Mouse (Mus musculus) gastrocnemius, adult 2 months (tissue): ENCODE results near the gene Tgoln1. TPM values are rescaled to one million over a fixed set of nuclear protein-coding genes. Genes with fewer than 3 reads are reported as not detected.
A peak's percentile ranks its signal among the peaks of the same experiment; 100 is the strongest.

Source experiments
- DNase-seq: peaks from one replicate; pipeline ENCODE4 v3.0.0; 2022
- H3K27ac ChIP-seq: fragments of 200-600 bp; 2 replicates; pipeline ENCODE4 v1.8.1; 2022; ENCODE audit warnings: mild to moderate bottlenecking
- H3K4me3 ChIP-seq: fragments of 200-600 bp; 2 replicates; pipeline ENCODE4 v1.8.1; 2022; ENCODE audit warnings: mild to moderate bottlenecking, moderate library complexity
- CTCF ChIP-seq: fragments of 200-600 bp; IDR thresholded peaks from 2 replicates; pipeline ENCODE4 v1.8.1; 2022; ENCODE audit warnings: antibody characterized with exemption, mild to moderate bottlenecking, moderate library complexity
- intact Hi-C: fragments of 180-260 bp; cut with DNase I; formaldehyde crosslinking; loops from one replicate; pipeline ENCODE4 v1.15.1; 2025
- long read RNA-seq, 2 experiments: library from polyadenylated mRNA; stranded (forward); transcript quantifications; one replicate each; pipeline ENCODE4 v2.0.0; 2021
- total RNA-seq, 2 experiments: library from RNA; stranded (reverse); gene quantifications; 2 replicates each; pipeline ENCODE4 v1.2.3; 2021

Gene Tgoln1
- 10 to 100 TPM; 23.2 to 29.0 TPM for total RNA-seq
- long read RNA-seq, experiment 1, full-length matches to known transcripts = 42 of 47 reads
- long read RNA-seq, experiment 1, partial matches to known transcripts = 1 of 47 reads
- long read RNA-seq, experiment 1, other reads (novel, unspliced or antisense) = 4 of 47 reads
- long read RNA-seq, experiment 2, full-length matches to known transcripts = 28 of 33 reads
- long read RNA-seq, experiment 2, partial matches to known transcripts = 0 of 33 reads
- long read RNA-seq, experiment 2, other reads (novel, unspliced or antisense) = 5 of 33 reads

DNA sequence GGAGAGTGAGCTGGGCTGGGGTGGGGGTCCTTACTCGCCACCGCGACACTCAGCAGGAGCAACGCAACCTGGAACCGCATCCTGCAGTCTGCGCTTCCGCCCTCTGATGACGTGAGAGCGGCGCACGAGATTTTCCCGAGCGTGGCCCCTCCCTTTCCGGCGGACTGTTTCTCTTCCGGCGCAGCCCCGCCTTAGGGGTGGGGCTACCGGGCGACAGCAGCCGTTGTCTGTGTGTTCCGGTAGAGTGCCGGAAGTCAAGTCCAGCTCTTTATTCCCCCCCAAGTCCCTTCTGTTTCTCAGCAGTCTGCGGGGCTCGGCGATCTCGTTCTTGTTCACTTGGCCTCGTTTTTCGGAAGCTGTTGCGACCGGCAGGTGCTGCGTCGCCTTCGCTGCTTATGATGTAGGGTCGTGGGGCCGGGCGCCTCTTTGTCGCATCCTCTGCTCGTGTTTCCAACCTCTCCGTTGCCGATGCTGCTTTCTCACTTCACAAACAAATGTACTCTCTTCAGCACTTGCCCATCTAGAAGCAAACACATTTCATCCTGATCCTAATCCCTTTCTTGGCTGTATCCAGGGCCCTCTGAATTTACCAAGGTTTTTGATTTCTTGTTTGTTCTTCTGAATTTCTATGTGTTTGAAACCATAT is at the start of gene Tgoln1:
TSS of gene Tgoln1 (minus strand) at position 358 of the 646 bp plus-strand sequence.
- intact Hi-C loops = no loop called here
- H3K27ac ChIP-seq = peak within 1 kb of the TSS; percentile 98
- TF ChIP-seq CTCF = no peak
- DNase-seq = peak; percentile 96
- peak within 1 kb of the TSS; percentile 76 for H3K4me3 ChIP-seq

DNA sequence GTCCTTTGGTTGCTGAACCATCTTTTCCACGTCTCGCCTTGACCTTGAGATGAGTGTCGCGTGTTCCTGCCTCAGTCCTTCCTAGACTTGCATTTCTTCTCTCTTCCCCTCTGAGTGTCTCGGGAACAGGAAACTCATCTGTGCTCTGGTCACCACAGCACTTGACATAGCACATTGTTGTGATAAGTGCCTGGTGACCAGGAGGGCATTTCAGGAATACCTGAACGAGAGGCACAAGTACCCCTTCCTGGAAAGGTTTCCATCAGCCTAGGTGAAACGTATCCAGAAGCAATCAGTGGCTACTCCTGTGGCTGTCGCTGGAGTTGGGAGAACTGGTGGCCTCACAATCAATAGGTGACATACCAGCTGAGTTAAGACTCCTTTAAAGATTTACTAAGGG is 47.5 kb upstream of the Tgoln1 start:
- no peak overlapping the region for H3K27ac ChIP-seq
- intact Hi-C loops = no loop called here
- DNase-seq = no peak
- H3K4me3 ChIP-seq = no peak overlapping the region
- no peak for TF ChIP-seq CTCF

DNA sequence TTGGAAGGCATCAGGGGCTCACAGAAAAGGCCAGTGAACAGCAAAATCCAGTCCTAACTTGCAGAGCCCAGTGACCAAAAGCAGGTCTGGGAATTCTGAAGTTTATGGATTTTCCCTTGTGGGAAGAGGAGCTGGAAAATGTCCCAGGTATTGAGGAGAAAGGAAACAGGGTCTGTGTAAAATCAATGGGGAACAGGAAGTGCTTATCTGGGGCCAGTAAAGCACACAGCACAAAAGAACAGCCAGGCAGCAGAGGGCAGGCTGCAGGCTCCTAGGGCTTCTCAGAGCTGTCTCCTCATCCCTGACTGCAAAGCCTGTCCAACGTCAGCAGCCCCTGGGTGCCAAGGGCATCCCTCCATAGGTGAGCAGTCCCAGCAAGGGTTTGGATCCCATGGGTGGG is 46.2 kb upstream of the Tgoln1 start:
- 0 out of 2 replicates have a peak overlapping the region, but pooled peaks have one; percentile 11 for H3K4me3 ChIP-seq
- peak overlapping the region; percentile 51 for H3K27ac ChIP-seq
- TF ChIP-seq CTCF = peak; percentile 23; the same call in 1 of the 2 replicates
- intact Hi-C loops = no loop called here
- no peak for DNase-seq

DNA sequence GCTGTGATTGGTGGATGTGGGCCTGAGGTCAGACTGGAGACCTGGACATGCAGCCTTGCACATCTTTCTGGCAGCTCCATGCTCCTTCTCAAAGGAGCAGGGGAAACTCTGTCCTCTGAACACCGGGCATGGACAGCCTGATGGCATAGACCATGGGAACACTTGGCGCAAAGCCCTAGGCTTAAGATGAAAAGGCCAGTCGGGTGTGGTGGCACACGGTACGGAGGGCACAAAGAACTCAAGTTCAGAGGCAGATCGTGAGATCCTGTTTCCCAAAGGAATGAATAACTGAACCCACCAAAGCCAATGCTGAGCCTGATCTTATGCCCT is 43.6 kb upstream of the Tgoln1 start:
- Histone ChIP-seq H3K4me3 (no peak overlapping the region), H3K27ac (peak overlapping the region; percentile 59)
- no peak for TF ChIP-seq CTCF
- DNase-seq = no peak
- intact Hi-C loops = no loop called here

DNA sequence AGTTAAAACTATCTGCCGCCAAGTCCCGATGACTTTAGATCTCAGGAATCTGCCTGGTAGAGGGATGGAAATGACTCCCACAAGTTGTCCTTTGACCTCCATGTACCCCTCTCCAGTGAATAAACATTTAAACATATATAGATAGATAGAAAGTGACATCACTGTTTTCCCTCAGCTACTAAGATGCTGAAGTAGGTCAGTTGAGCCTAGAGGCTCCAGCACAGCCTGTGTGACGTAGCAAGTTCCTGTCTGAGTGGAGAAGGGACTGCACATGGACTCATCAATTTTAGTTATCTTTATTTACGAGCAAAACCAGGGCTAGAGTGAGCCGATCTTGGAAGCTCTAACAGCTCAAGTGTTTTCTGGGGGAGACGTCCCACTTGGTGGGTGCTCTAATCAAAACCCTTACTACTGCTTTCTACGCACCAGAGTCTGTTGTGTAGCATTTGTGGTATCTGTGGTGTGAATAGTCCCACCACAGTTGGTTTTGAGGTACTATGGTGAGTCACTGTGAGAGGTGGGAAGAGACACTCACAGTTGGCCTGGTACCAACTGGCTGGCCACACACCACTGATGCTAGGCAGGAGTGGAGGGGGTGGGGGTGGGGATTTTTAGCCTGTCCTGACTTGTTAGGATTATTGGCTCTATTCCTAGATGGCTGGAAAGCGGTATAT is 43.1 kb upstream of the Tgoln1 start:
- intact Hi-C loops = loop anchor here (2.0 kb wide), 1 partner anchor 23 kb away; no protein-coding TSS in a partner anchor
- DNase-seq = no peak
- Histone ChIP-seq H3K27ac (peak overlapping the region; percentile 59), H3K4me3 (no peak overlapping the region)
- no peak for TF ChIP-seq CTCF

DNA sequence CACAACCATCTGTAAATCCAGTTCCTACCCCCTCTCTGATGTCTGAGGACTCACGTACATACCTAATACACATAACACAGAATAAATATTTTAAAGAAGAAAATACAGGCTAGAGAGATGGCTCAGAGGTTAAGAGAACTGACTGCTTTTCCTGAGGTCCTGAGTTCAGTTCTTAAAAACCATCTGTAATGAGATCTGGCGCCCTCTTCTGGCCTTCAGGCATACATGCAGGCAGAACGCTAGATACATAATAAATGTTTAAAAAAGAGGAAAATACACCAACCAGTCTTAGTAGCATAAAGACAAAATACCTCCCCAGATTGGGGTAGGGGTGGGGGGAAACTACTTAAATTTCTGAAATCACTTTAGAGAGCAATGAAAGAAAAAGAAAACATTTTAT is 41.2 kb upstream of the Tgoln1 start:
- DNase-seq = no peak
- peak overlapping the region; percentile 46 for H3K27ac ChIP-seq
- TF ChIP-seq CTCF = peak; percentile 81
- intact Hi-C loops = loop anchor here (2.0 kb wide), 1 partner anchor 21 kb away; no protein-coding TSS in a partner anchor
- H3K4me3 ChIP-seq = no peak overlapping the region

DNA sequence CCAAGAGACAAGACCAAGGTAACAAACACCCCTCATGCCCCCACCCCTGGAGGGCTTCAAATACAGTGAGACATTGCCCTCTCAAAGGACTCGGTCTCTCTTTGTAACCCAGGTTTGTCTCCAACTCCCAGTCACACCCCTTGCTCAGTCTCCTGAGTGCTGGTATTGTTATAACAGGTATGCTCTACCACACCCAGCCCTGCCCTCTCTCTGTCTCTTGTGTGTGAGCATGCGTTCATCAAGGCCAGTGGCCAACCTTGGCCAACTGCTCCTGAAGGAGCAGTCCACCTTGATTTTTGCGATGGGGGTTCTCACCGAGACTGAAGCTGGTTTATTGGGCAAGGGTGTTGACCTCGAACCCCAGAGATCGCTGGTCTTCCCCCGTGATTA is 39.2 kb upstream of the Tgoln1 start:
- peak overlapping the region; percentile 72 for H3K4me3 ChIP-seq
- intact Hi-C loops = no loop called here
- H3K27ac ChIP-seq = peak overlapping the region; percentile 82
- no peak for DNase-seq
- TF ChIP-seq CTCF = no peak

DNA sequence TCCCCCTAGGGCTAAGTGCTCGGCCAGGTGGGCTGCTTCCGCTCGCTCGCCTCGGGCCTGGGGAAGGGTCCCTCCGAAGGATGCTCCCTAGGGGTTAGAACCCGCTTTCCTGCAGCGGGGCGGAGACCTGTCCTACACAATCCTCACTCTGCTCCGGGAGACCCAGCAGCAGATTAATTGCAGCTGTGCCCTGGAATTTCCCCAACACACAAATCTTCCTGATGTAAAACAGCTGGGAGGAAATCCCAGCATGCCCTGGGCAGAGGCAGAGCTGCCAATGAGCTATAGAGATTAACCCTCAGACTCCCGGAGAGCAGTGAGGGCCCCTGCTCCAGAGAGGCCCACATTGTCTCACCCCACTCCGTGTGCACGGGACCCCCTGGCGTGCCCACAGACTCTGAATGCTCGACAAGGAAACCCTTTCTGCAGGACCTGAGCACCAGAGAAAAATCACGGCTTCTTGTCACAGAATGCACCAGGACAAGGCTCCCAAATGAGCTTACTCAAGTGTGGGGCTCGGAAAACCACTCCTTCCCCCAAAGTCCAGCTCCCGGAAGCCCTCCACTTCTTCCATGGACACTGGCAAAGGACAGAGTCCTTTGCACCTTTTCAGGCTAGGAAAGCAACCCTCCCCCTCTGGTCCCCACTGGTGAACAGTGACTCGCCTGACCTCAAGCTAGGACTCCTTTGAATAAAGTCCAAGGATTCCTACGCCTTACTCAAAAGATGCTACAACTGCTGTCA is 38.7 kb upstream of the Tgoln1 start:
- H3K27ac ChIP-seq = peak overlapping the region; percentile 82
- no peak for TF ChIP-seq CTCF
- DNase-seq = peak; percentile 70
- H3K4me3 ChIP-seq = peak overlapping the region; percentile 72
- intact Hi-C loops = no loop called here

DNA sequence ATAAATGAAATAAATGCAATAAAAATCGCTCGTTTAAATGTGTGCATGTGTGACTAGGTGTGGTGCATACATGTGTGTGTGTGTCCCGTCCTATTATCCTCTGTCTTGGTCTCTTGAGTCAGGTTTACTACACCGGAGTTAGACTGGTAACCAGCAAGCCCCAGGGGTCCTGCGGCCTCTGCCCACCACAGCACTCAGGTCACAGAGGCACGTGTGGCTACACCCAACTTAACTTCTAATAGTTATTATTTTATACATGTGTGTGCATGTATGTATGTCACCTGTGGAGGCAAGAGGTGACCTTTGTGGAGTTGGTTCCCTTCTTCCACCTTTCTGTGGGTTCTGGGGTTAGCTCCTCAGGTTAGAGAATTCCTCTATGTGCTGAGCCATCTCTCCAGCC is 37.6 kb upstream of the Tgoln1 start:
- no peak for DNase-seq
- H3K27ac ChIP-seq = peak overlapping the region; percentile 82
- intact Hi-C loops = no loop called here
- H3K4me3 ChIP-seq = no peak overlapping the region
- TF ChIP-seq CTCF = no peak

DNA sequence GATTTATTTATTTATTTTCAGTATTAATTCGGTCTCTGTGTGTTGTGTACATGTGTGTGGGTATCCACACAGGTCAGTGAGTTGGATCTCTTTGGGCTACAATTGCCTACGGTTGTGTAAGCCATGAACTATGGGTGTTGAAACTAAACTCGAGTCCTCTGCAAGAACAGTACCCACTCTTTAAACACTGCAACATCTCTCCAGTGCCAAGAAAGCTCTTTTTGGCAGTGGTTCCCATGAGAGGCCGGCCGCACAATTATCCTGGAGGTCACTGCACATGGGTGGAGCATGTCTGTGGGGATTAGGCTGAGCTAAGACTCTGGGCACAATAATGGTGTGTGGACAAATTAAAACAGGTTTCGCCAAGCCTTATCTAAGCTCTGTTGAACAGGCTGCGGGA is 36.6 kb upstream of the Tgoln1 start:
- intact Hi-C loops = no loop called here
- peak; percentile 70 for DNase-seq
- no peak for TF ChIP-seq CTCF
- H3K27ac ChIP-seq = peak overlapping the region; percentile 82
- H3K4me3 ChIP-seq = no peak overlapping the region; the same call in 1 of the 2 replicates

DNA sequence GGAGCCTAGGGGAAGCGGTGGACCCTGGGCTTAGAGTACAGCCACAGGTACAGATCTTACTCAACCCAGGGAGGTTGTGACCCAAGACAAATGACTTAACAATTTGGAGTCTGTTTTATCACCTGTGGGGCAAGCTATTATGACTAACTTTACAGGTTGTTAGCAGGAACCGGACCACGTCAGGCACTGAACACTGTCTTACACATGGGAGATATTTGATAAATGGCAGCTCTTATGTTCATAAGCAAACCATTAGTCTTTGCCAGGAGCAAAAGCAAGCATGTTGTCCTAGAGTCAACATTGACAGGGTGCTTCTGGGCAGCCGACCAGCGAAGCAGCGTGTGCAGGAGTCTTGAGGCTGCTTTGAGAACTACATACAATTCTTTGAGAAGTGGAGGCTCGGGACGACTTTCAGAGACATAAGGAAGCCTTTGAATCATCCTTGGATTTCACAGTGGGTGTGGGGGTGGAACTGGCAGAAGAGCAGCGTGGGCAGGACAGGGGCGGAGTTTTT is 33.6 kb upstream of the Tgoln1 start:
- no peak for TF ChIP-seq CTCF
- Histone ChIP-seq H3K27ac (no peak overlapping the region; the same call in 1 of the 2 replicates), H3K4me3 (no peak overlapping the region)
- DNase-seq = no peak
- intact Hi-C loops = no loop called here

DNA sequence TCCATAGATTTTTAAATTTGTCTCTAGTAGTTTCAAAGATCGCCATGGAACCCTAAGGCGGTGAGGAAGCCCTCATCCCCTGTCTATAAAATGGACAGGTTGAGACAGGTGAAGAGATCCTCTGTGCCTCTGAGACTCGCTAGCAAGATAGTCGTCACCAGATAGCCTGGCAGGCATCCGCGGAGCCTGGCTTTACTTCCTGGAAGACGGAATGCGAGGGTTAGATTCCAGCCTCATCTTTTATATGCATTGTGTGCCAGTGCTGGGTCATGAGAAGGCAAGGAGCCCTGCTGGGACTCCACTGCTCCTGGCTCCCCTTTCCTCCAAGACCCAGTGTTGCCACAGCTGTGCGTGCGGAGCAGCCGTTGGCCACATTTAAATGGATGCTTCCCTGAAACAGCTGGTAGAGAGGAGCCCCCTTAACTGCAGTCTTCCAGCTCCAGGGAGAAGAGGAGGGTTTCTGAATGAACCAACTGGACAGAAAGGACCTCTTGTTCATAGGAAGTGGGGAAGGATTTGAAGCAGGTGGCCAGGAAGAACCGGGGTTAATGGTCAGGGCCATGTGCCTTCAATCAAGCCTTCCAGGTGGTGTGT is 31.3 kb upstream of the Tgoln1 start:
- H3K4me3 ChIP-seq = peak overlapping the region; percentile 43
- peak; percentile 73 for DNase-seq
- TF ChIP-seq CTCF = no peak
- H3K27ac ChIP-seq = peak overlapping the region; percentile 82
- intact Hi-C loops = loop anchor here (1.0 kb wide), 1 partner anchor 18 kb away; no protein-coding TSS in a partner anchor
